Mouse (Mus musculus) thymus, postnatal 14 days (tissue): ENCODE data around the gene Nlrp14.
"Not testable (repeated sequence)": the region's sequence is repeated elsewhere in the genome, so short reads cannot be mapped to it uniquely, and the experiment has no call there.

Experiments
- DNase-seq: peaks from one replicate; pipeline ENCODE4 v3.0.0; 2021

Gene Nlrp14

DNA sequence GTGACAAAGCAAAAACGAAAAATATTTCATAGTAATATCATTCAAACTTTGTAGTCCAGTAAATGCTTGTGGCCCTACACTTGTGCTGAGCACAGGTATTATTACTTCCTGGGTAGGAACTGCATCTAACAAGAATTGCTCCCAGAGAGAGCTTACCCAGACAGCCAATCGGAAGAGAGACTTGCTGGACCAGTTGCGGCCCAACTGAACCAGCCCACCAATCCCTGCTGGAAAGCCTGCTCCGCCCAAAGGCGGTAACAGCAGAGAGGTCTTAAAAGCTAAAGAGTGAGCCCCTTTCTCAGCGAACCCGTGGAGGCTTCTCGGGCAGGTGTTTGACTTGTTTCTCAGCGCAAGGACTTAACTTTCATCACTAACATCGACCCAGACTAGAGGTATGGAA is at the start of gene Nlrp14:
Gene Nlrp14 (plus strand): TSS at position 301 of the 400 bp plus-strand sequence.
- no peak for DNase-seq

DNA sequence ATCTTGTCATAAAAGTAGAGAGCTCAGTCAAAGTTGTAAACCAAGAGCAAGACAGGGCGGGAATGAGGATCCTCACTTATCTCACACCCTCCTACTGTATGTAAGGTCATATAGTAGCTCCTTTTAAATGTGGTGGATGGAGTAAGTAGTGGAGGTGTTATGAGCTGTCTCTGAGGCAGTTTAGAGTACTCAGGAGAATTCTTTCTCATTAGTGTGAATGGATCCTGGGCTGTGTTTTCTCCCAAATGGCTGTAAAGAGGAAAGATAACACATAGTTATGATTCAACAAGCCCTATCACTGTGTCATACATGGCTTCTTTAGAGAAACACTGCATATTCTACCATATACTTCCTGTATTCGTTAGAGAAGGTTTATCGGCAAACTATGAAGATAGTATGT is 35.8 kb upstream of the Nlrp14 start, which contains the start of gene Olfr715:
Gene Olfr715 (minus strand): TSS at position 101 of the 400 bp plus-strand sequence.
- DNase-seq: not testable (repeated sequence)

DNA sequence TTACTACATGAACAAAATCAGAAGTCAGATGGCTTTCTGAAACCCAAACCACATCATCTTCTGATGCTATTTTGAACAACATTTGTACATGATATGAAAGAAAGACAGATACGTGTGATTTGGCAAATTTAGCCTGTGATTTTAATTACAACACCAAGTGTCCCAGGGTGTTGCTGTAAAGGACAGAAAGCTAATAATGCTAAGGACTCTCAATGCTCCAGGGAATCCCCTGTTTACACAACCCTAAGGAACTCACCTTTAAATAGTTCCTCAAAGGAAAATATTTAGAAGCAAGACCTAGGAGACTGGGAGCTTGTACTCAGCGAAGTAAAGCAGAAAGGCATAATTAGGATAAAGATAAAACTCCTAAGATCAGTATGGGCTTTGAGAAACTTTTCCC is 28.8 kb upstream of the Nlrp14 start, which contains the start of gene Olfr716:
Gene Olfr716 (plus strand): TSS at position 301 of the 400 bp plus-strand sequence.
- DNase-seq: not testable (repeated sequence)

DNA sequence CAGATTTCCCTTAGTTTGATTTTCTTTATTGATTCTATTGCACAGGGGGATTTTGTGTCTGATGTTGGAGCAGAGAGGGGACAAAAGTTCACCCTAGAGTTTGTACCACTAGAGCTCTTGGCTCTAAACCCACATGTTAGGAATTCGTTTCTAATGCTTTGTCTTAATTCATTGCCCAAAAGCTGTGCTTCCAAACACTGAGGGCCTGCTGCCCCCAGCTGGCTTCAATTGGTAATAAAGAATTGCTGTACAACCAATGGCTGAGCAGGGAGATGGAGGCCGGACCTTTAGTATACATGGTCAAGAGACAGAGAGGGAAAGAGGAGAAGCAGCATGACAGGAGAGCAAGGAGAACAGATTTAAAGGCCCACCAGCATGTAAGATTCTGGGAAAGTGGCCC is 13.6 kb downstream of the Nlrp14 start:
- DNase-seq: no peak

DNA sequence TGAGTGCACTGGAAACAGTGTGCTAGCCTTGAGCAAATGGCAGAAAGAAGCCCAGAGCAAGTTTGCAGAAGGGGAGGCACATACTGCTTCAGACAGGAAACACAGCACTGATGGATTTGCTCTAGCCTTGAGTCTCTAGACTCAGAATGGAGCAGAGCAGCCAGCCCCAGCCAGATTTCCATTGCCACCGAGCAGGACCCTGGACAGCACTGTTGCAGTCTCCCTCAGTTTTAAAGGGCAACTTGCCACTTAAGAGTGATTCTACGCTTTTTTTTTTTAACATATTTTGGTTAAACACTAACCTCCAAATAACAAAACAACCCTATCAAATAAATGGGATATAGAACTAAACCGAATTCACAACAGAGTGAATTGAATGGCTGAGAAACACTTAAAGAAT is 35.0 kb downstream of the Nlrp14 start:
- DNase-seq: no peak

DNA sequence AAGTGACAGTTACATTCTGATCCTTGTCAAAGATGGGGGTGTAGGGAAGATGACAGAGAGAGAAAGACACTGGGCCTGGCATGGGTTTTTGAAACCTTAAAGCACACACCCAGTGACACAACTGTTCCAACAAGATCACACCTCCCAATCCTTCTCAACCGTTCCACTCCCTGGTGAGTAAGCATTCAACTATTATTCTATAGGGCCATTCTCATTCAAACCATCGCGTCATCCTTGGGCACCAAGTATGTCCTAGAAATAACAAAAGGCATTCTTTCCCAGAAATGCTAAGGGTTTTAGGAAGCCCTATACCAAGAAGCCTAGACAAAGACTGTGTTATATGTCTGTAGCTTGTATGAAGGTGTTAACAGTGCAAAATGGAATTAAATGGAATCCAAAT is 41.1 kb downstream of the Nlrp14 start:
- no peak for DNase-seq

DNA sequence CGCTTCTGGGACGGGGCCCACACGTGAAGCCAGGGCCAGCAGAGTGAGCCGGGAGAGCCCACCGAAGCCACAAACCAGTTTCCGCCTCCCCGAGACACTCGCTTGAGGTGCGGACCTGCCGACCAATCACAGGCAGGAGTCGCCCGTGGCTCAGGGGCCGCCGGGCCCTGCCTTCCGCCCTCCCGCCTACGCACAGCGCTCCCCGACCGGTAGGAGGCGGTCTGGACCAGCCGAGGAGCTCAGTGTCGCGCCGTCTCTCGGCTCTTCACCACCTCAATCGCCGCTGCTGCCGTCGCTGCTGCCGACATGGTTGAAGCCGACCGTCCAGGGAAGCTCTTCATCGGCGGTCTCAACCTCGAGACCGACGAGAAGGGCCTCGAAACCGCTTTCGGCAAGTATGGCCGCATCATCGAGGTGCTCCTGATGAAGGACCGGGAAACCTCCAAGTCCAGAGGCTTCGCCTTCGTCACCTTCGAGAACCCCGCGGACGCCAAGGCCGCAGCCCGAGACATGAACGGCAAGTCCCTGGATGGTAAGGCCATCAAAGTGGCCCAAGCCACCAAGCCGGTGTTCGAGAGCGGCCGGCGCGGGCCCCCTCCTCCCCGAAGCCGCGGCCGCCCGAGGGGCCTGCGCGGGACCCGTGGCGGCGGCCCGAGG is 42.5 kb downstream of the Nlrp14 start, which contains the start of gene Rbmxl2:
Gene Rbmxl2 (plus strand): TSS at position 242 of the 657 bp plus-strand sequence.
- no peak for DNase-seq

DNA sequence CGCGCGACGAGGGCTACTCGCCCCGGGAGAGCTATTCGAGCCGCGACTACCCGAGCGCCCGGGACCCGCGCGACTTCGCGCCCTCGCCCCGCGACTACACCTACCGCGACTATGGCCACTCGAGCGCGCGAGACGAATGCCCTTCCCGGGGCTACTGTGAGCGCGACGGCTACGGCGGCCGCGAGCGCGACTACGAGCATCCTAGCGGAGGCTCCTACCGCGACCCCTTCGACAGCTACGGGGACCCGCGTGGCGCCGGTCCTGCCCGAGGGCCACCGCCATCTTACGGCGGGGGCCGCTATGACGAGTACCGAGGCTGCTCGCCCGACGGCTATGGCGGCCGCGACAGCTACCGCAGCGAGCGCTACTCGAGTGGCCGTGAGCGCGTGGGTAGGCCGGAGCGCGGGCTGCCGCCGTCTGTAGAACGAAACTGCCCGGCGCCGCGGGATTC is 43.4 kb downstream of the Nlrp14 start:
- DNase-seq: no peak

DNA sequence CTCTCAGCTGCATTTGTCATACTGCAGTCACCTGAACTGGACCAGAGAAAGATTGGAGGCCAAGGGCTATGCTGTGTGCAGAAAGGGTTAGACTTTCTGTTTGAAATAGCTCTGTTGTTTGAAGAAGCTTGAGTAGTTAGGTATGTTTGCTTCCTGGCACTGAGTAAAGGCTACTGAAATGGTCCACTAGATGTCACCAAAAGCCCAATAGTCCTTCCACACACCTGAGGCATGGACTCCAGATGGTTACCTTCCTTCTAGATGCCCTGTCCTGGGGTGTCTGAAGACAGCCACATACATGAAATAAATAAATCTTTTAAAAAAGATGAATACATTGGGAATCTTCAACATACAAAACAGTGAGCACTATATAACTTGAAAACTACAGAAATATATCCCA is 48.9 kb downstream of the Nlrp14 start:
- no peak for DNase-seq

DNA sequence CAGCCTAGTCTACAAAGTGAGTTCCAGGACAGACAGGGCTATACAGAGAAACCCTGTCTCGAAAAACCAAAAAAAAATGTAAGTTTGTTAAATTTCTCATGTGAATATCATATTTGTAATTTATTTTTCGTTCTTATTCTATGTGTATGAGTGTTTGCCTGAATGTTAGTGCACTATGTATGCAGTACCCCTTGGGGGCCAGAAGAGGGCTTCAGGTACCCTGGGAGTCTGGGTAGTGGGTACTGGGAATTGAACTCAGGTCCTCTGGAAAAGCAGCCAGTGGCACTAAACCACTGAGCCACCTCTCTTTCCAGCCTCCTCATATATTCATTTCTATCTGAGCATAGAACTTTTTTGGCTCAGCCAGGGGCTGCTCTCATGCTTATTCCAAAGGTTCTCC is 50.1 kb downstream of the Nlrp14 start:
- DNase-seq: no peak

DNA sequence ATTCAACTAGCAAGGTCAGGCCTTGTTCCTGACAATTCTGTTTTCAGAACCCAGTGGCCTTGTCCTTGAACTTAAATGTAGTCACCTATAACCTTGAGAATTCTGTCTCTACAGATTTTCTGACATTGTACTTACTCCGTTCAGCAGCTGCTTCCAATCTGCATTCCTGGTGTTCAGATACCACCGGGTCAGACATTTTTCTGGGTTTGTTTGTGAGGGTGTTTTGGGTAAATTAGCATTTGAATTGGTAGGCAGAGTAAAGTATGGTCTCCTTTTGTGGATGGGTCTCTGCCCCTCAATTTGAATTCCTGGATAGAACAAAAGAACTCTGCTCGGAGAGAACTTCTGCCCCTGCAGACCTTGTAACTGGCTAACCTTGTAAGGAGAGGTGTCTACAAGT is 70.1 kb downstream of the Nlrp14 start:
- no peak for DNase-seq

DNA sequence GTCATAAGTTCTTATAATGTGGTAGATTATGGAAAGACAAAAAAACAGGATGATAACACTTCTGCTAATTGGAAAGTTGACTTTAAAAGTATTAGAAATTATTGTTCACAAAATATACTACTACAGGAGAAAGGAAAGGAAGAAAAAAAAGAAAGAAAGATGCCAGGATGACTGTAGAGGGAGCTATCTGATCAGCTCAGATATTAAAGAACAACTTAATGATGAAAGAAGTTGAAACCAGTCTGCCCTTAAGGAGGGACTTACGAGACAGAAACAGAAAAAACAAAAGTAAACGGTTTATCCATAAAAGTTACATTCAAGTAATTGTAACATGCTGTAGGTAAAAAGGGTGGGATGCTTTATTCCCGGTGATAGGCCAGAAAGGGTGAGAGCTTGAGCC is 70.7 kb downstream of the Nlrp14 start:
- DNase-seq: no peak

DNA sequence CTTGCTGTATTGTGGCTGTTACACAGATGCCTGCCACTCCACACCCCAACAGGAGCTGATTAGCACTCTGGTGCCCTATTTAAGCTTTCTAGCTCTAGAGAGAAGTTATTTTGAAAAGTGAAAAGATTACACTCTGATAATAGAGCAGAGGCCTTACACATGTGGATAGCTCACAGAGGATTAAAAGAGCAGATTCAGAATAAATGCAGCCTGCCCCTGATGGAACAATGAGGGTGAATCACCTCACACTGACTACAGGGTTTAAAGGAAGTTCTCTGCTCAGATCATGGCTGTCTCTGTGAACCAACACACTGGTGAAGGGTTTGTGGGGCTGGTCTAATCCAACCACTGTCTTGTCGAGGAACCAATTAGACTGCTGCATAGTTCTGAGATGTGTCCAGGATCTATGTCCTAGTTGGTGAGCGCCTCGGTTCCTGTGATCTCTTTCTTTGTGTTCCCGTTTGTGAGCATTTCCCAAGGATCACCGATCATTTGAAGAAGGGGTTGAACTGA is 74.6 kb downstream of the Nlrp14 start:
- DNase-seq: no peak
